Mouse (Mus musculus): ENCODE data around the gene Trim63.

- TF ChIP-seq POLR2A (IDR thresholded peaks at IDR 0.05; ENCODE audit: low read depth, low read length), result no peak
- TF ChIP-seq CTCF (conservative IDR thresholded peaks at IDR 0.05; ENCODE audit: insufficient read depth, insufficient read length, low read depth, low read length), result no peak
Measured at GRCm38 (mm10) chr4:134300316-134300715, 14.6 kb upstream of the Trim63 start.

Measured in kidney, adult 2 months (tissue).